Mouse (Mus musculus) c-Kit-positive CD71-positive TER-119-negative erythroid progenitor cells, embryonic 14.5 days (primary cell): ENCODE results near the gene Dmrtc2.
"Not testable (repeated sequence)": the region's sequence is repeated elsewhere in the genome, so short reads cannot be mapped to it uniquely, and the experiment has no call there.

Experiments used
- DNase-seq: peaks from one replicate; pipeline ENCODE4 v3.0.0-alpha.2; 2013; ENCODE audit warnings: low read depth

Dmrtc2 gene

DNA sequence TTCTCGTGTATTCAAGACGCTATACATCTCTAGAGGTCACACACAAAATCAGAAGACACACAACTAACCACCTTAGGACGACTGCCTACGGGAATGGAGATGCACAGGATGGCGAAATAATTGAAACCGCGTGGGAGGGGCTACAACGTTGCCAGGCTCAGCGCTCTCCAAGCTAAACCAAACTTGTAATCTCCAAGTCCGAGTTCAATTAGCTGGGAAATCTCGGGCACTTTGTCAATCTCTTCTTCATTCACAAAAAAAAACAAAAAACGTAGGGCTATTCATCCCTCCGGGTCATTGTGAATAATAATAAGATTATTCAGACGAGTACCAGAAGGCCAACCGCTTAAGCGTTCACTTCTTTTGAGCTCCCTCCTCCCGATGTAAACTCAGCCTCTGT, 777 bp upstream of the Dmrtc2 start:
- no peak for DNase-seq

DNA sequence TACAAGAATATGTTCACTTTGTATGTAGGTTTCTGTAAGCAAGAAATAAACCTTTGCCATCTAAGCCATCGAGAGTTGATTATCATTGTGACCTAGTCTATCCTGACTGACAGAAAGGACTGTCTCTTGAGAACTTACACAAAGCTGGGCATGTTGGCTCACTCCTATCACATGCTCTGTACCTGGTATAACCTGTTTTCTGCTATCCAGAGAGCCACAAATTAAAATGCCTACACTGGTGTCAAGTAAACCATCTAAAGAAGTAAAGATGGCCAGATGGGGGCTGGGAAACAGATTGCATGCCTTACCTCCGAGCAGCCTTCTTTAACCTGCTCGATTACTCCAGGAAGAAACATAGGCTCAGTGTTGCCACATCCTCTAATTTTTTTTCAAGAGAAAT, 7.7 kb downstream of the Dmrtc2 start:
- no peak for DNase-seq

DNA sequence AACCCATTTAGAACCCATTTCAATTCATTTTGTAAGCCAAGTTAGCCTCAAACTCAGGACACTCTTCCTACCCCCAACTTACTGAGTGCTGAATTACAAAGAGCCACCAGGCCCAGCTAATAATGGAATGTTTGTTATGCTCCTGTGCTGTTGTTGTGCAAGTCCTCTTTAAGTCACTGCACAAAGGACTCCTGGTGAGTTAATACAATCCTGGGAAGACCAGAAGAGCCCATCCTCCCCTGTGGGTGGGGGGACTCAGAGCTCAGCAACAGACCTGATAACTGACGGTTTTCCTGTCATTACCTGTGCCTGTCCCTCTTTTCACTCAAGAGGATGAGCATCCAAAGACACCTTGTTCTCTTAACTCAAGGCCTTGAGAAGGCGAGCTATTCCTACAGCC, 9.8 kb downstream of the Dmrtc2 start:
- DNase-seq = no peak

DNA sequence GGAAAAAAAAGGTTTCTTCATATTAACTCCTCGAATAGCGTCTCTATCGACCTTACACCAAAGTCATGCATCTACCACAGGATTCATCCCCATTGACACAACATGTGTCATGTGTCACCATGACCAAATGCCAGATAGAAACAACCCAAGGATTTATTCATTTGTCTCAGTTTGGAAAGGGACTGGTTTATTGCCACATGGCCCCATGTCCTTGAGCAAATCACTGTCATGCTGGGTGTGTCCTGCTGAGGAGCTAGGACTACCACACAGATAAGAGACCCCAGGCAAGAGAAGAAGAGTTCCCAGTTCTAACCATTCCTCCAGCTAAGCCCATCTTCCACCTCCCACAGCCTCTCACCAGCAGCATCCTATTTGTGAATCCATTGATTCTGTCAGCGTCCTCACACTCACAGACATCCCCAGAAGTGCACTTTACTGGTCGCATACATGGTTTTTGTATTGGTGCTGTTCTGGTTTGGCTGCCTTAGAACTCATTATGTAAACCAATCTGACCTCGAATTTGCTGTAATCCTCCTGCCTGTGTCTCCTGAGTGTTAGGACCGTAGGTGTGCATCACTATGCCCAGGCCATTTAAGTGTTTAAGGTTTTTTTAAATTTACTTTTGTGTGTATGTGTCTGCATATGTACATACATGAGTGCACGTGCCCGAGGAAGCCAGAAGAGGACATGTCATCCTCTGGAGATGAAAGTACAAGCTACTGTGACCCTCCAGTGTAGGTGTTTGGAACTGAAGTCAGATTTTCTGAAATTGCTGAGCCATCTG, 12.8 kb downstream of the Dmrtc2 start:
- DNase-seq = no peak

DNA sequence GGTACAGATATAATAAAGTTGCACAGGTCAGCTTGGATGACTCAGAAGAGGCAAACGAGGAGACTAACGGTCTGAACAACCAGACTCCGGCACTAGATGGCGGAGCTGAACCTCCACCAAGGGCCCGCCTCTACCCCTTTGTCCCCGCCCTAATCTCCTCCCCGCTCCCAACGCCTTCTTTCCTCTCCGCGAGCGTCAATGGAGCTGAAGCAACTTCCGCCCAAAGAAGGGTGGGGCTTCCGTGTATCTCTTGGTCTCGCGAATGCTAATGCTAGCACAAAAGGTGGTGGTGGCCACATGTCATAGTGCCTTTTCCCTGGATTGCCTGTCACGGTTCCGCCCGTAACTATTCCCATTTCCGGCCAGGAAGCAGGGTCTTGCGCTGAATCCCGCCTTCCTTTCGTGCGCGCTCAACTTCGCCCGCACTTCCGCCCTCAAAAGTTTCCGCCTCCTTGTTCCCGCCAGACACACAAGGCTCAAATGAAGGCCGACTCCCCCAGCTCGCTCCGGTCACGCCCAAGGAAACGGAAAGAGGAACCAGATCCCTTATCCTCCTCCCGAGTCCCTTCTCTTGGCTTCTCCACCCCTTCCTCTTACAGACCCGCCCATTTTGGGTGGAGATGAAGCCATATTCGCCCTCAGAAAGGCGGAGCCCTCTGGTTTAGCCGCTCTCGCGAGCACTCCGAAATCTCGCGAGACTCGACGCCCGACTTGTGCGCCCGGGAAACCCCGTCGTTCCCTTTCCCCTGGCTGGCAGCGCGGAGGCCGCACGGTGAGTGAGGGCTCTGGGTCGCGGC, 14.2 kb downstream of the Dmrtc2 start, which contains the start of gene Rps19:
Gene Rps19, plus strand, starts transcription at position 476 of the 797 bp plus-strand sequence.
- DNase-seq = peak; percentile 99

DNA sequence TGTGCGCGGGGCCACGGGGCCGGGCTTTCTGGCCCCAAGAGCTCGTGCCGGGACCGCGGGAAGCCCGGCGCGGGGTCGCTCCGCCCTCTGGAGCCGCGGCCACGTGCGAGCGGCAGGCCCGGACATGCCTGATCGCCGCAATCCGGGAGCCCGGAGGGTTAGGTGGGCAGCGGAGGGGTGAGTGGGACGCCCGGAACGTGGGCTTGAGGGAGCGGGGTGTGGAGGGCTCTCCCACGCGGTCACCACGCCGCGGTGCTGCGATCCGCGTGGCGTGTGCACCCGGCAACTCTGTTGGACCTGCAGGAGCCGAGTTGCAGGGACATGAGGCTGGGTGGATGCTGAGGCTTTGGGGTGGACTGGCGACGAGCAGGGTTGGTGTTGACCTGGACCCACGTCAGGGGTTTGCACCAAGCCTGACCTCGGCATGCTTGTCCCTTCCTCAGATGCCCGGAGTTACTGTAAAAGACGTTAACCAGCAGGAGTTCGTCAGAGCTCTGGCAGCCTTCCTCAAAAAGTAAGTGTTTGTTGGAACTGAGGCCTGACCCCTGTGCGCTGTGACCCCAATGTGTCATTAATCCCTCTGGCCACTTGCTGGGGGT, 14.9 kb downstream of the Dmrtc2 start:
- no peak for DNase-seq

DNA sequence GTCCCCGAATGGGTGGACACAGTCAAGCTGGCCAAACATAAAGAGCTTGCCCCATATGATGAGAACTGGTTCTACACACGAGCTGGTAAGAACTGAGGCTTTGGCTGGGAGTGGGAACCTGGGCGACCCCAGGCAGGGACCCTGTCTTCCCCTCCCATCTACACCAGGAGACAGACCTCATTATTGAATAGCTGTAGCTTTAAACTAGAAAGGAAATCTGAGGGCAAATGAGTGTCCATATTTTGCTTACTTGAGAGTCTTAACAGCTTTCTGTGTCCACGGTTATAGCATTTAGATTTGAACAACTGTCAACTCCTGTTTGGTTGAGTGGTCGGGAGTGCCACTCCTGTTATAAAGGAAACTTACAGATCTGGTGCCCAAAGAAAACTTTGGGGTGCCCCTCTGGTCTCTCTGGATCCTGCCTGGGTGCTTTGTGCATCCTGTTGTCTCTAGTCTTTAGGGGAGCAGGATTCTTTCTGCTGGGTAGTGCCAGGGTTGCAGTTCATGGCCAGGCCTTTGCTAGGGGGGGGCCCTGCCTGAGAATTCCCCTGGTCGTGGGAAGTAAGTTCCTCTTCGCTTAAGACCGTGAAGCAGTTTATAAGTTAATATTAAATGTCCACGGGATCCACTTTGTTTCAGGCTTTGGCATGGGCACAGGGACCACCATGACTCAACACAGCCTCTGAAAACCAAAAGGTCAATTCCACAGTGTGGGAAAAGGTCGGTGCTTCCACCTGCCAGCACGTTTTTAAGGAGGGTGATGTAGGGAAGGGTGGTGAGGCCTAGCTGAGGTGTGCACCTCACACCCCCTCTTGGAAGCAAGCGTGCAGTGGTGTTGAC, 15.8 kb downstream of the Dmrtc2 start:
- no peak for DNase-seq

DNA sequence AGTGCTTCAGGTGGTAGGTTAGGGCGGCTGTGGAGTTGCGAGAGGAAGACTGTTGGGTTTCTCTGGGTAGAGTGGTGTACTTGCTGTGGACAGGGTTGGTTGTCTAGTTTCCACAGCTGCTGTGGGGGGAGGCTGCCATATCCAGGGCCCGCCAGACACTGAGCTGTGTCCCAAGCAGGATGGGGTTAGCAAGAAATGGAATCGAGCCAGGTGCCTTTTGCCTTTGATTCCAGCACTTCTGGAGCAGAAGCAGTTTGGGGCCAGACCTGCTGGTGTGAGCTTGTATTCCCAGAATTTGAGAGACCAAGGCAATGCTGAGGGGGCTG, 16.4 kb downstream of the Dmrtc2 start:
- no peak for DNase-seq

DNA sequence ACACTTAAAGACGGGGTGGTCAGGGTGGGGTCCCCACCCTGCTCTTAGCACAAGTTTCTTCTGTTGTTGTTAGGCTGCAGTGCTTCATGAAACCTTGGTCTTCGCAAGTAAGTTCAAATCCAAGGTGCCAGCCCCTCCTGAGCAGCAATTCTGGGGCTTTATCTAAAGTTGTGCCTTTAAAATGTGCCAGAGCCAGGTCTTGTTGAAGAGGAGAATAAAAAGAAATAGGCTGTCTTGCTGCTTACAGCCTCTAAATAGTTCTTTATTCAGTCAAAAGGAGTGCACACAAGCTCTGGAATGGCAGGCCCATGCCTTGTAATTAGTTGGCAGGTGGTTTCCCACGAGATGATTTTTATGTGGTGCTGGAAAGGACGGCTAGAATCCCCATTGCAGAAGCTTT, 17.2 kb downstream of the Dmrtc2 start:
- no peak for DNase-seq

DNA sequence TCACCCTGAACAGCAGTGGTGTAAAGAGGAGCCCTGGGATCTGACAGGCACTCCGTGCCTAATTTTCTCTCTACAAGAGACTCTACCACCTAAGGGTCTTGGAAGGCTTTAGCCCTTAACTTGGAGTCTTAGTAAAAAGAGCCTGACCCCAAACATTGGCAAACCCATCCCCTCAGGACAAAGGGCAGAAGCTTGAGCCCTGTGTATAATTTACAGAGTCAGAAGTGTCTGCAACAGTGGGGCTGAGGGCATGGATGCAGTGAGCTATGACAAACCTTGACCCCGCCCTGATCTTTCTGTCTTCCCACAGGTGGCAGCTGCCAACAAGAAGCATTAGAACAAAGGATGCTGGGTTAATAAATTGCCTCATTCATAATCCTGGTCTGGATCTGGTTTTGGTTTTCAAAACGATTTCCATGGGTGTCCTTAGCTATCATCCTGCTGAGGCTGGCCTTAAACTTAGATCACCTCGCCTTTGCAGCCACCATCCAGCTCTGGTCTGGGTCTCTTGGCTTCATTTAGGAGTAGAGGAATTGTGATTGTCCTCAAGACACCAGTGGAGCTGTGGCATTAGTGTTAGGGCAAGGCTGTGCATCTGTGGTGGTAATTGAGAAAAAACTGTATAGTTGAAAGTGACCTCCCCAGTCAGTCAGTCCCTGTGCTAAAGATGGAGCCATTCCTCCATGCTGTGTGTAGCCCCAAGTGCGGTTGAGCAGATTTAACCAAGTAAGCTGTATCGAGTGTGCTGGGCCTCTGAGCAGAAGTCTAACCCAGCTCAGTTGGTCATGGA, 19.8 kb downstream of the Dmrtc2 start:
- peak; percentile 40 for DNase-seq

DNA sequence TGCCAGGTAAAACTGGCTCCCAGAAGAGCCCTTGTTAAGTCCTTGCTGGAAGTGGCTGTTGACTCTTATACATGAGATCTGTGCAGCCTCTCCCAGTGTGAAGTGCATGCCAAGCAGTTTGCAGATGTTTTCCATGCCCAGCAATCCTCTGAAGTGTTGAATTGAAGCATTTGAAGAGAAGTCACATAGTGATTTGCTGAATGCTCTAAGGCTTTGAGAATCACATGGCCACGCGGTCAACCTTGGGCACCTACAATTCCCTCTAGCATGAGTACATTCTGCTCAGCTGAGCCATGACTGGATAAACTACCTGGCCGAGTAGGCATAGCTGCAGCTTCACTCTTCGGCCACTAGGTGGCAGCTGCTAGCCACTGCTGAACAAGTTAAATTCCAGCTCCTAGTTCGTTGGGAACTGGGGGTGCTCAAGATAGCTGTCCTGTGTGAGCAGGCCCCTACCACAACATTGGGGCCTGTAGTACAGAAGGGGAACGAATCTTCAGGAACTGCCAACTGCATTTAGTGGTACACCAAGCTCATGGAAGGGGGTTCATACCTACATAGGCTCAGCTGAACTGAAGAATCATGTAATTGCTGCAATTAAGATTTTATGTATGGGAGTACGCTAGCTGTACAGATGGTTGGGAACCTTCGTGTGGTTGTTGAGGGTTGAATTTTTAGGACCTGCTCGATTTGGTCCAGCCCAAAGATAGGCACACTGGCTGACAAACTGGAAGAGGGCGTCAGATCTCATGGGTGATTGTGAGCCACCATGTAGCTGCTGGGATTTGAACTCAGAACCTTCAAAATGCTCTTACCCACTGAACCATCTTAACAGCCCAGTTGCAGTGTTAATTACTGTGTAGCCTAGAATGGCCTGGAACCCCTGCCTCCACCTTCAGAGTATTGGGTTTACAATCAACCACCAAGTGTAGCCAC, 20.7 kb downstream of the Dmrtc2 start:
- DNase-seq = peak; percentile 87

DNA sequence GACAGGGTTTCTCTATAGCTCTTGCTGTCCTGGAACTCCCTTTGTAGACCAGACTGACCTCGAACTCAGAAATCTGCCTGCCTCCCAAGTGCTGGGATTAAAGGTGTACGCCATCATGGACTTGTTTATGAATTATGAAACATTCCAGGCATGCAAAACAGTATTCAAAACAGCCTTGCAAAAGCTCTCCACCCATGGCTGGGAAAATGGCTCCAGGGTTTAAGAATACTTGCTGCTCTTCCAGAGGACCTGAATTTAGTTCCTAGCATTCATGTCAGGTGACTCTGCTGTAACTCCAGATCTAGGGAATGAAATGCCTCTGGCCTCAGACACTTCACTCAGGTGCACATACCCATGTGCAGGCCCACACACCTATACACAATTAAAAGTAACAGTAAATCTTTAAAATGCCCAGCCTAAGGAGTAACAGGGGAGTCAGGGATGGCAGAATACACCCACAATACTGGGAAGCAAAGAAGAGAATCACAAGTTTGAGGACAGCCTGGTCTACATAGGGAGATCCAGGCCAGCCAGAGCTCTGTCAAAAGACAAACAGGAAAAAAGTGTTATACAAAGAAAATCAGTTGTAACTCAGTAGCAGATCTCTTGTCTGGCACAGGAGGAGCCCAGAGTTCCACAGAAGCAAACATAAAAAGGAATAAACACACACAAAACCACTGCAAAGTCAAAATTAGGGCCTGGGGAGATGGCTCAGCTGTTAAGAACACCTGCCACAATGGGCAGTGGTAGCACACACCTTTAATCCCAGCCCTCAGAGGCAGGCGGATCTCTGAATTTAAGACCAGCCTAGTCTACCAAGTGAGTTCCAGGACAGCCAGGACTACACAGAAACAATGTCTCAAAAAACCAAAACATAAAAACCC, 21.6 kb downstream of the Dmrtc2 start:
- no peak for DNase-seq

DNA sequence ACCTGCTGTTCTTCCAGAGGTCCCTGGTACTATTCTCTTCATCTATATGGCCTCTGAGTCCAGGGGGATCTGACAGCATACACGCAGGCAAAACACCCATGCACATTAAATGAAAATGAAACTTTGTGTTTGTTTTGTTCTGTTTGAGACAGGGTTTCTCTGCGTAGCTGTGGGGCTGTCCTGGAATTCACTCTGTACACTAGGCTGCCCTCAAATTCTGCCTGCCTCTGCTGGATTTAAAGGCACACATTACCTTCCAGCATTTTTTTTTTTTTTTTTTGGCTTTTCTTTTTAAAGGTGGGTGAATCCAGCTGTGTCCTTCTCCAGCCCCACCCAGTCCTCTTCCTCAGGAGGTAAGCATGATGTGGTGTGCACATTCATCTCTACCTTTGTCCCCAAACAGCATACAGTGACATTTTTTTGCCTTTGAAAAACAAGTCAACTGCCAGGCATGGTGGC, 22.3 kb downstream of the Dmrtc2 start:
- DNase-seq = no peak

DNA sequence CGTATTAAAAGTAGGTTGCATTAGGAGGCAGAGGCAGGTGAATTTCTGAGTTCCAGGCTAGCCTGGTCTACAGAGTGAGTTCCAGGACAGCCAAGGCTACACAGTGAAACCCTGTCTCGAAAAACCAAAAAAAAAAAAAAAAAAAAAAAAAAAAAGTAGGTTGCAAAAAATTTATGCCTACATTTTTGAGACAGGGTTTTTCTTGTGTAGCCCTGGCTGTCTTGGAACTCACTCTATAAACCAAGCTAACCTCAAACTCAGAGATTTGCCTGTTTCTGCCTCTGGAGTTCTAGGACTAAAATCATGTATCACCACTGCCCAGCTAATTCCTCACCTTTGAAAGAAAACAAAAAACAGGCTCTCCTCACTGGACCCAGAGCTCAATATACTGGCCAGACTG, 25.9 kb downstream of the Dmrtc2 start:
- not testable (repeated sequence) for DNase-seq

DNA sequence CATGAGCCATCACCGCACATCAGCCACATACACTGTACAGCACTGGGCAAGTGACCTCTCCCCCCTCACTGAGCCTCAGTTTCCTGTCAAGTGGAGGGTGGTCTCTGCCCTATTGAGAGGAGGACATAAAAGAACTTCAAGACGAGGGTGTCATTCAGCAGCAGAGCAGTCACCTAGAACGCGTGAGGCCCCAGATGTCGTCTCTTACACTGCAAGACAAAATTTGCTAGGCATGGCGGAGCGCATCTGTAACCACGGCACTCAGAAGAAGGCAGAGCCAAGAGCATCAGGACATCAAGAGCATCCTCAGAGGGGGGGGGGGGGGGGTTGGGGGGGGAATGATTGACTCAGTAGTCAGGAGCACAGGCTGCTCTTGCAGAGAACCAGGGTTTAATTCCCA, 26.4 kb downstream of the Dmrtc2 start:
- DNase-seq = no peak

DNA sequence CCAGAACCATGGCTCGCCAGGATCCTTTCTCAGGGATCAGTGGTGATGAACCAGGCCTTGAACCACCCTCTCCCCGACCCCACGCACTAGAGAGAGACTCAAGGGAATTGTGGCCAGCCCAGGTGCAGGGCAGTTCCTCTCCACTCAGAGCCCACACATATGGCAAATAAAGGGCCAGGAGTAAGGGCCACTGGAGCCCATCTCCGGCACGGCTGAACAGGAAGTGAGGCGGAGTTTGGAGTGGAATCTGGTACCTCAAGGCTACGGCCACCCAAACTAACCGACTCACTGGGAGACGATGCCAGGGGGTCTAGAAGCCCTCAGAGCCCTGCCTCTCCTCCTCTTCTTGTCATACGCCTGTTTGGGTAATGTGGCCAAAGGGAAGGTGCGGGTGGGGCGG, 27.4 kb downstream of the Dmrtc2 start, which contains the start of gene Cd79a:
Gene Cd79a, plus strand, starts transcription at position 158 of the 400 bp plus-strand sequence.
- DNase-seq = no peak

DNA sequence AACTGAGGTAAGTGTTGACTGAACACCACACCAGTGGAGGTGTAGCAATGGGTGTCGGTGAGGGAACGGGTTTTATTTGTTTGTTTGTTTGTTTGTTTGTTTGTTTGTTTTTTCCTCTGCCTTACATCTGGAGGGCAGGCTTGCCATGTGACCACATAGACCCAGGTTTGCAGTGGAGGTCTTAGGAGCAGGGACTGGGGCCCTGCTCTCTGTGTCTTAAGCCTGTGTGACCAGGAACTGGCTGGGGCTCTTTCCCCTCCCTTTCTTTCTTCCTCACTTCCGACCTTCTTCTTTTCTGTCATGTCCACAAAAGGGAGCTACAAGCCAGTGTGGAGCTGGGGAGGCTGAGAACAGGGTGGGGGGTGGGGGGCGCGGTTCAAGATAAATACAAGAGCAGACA, 28.1 kb downstream of the Dmrtc2 start:
- DNase-seq = no peak

DNA sequence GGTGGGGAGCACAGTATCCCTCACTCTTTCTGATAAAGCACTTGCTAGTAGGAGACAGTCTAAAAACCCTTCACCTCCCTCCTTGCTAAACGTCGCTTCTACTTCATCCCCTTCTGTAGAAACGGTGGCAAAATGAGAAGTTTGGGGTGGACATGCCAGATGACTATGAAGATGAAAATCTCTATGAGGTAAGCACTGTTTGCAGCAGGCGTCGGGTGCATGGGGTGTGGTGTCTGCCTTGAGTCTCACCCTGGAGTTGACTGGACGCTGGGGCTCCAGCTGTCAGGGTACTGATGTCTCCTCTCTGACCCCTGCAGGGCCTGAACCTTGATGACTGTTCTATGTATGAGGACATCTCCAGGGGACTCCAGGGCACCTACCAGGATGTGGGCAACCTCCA, 31.3 kb downstream of the Dmrtc2 start:
- DNase-seq = no peak

DNA sequence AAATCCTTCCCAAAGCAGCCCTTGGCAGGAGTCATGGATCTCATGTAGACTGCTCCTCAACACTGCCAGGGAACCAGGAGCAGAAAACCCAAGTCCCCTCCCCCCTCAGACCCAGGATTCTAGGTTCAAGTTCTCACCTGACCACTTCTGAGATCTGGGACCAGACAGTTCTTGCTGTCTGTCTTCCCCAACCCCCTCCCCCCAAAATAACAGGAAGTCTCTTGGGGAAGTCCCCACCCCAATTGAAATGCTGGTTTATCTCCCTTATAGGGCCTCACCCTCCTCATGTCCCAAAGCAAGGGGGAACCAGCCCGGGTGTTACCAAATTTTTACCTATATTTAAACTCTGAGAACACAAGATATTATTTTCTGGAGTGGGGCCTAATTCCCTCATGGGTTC, 32.0 kb downstream of the Dmrtc2 start:
- DNase-seq = no peak
